Mouse (Mus musculus): ENCODE measurements around the gene Psmb6. TPM values are rescaled to one million over a fixed set of nuclear protein-coding genes. Genes with fewer than 3 reads are reported as not detected.
A peak's percentile ranks its signal among the peaks of the same experiment; 100 is the strongest.
"Not testable (repeated sequence)": the region's sequence is repeated elsewhere in the genome, so short reads cannot be mapped to it uniquely, and the experiment has no call there.

Gene Psmb6
- polyA plus RNA-seq, 1 experiment from 2014 or later, result 1,160 TPM

DNA sequence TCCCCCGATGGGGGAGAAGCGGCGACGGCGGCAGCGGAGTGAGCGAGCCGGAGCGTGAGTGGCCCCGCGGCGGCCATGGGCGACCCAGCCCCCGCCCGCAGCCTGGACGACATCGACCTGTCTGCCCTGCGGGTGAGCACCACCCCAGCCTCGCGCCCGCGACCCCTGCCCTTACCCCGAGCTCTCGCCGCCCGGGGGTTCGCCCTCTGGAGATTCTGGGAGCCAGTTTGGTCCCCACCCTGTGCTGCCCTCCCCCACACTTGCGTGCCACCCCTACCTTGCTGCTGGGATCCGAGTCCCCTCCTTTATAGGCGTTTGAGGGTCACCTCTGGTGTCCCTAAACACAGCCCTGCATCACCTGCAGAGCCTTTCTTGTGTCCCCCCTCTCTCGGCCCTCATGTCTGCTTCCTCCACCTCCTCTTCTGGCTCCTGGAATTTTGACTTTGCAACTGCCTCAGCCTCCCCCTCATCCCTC is 37.9 kb downstream of the Psmb6 start:
- no peaks in the 10 kb centered on the region for H3K9me3 ChIP-seq
- peaks cover 57% of the 10 kb centered on the region for H3K4me1 ChIP-seq (replicated peaks)
- peak overlapping the region; percentile 95 for H3K27ac ChIP-seq
- H3K36me3 ChIP-seq, result peaks cover 4% of the 10 kb centered on the region; the same call in 1 of the 2 replicates
- WGBS, result 2% methylated on average over 31 of the region's 31 CpGs
- DNase-seq (ENCODE audit: low spot score), result peak; percentile 41
- H3K27me3 ChIP-seq (ENCODE audit: insufficient read depth, poor library complexity, severe bottlenecking), result no peaks in the 10 kb centered on the region
- H3K4me3 ChIP-seq, result peak overlapping the region; percentile 93

DNA sequence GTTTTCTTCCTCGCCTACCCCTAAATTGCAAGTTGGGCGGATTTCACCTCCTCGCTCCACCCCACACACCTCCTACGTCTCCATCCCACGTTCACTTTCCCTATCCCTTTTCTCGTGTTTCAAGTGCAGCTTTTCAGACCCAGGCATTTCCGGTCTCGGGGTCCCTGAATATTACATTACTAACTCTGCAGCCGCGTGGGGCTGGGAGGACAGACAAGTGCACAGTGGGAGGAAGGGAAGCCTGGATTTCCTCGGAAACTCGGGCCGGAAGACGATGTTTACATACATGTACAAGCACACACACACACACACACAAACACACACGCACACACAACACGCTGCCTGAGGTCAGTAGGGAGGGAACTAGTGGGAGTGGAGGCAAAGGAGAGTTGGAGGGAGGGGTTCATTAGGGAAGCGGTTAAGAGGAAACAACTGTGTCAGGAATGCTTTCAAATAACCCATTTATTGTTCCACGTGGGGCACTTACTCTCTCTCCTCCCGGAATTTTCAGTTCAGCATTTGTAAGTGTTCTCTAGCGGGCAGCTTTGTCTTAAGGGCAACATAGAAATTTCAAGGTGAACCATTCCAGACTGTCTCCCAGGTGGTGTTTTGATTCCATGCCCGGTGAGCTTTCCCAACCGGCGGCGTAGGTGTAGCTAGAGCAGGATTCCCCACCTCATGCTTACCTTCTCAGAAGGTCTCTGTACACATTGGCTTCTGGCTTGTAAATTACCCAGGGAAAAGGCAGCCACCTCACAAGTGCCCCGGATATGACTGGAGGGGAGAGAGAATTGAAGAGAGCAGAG is 38.5 kb downstream of the Psmb6 start:
- 3% methylated on average over 25 of the region's 25 CpGs for WGBS
- peaks cover 57% of the 10 kb centered on the region for H3K4me1 ChIP-seq (replicated peaks)
- DNase-seq (ENCODE audit: low spot score), result peak; percentile 49
- H3K27me3 ChIP-seq (ENCODE audit: insufficient read depth, poor library complexity, severe bottlenecking), result no peaks in the 10 kb centered on the region
- H3K4me3 ChIP-seq, result peak overlapping the region; percentile 93
- H3K27ac ChIP-seq, result peak overlapping the region; percentile 95
- no peaks in the 10 kb centered on the region for H3K9me3 ChIP-seq
- H3K36me3 ChIP-seq, result peaks cover 9% of the 10 kb centered on the region; the same call in 1 of the 2 replicates

- Histone ChIP-seq H3K4me1 (replicated peaks) (peaks cover 57% of the 10 kb centered on the region), H3K36me3 (peaks cover 9% of the 10 kb centered on the region; the same call in 1 of the 2 replicates), H3K4me3 (peak overlapping the region; percentile 93), H3K27ac (no peak overlapping the region; the same call in 1 of the 2 replicates), H3K9me3 (no peaks in the 10 kb centered on the region), H3K27me3 (ENCODE audit: insufficient read depth, poor library complexity, severe bottlenecking) (no peaks in the 10 kb centered on the region)
- WGBS, result 53% methylated on average over 4 of the region's 4 CpGs
- no peak for DNase-seq (ENCODE audit: low spot score)
These were observed 39.2 kb downstream of the Psmb6 start for GRCm38 (mm10) chr11:70564276-70564873.

GRCm38 (mm10) chr11:70566586-70566985 is 41.4 kb downstream of the Psmb6 start:
- H3K4me3 ChIP-seq, result no peak overlapping the region
- H3K36me3 ChIP-seq, result peaks cover 9% of the 10 kb centered on the region; the same call in 1 of the 2 replicates
- 77% methylated on average over 7 of the region's 7 CpGs for whole genome bisulfite sequencing
- no peaks in the 10 kb centered on the region for H3K9me3 ChIP-seq
- no peak for DNase-seq (ENCODE audit: low spot score)
- H3K4me1 ChIP-seq (replicated peaks), result peaks cover 58% of the 10 kb centered on the region
- no peaks in the 10 kb centered on the region for H3K27me3 ChIP-seq (ENCODE audit: insufficient read depth, poor library complexity, severe bottlenecking)
- H3K27ac ChIP-seq, result no peak overlapping the region

GRCm38 (mm10) chr11:70570614-70571013 is 45.4 kb downstream of the Psmb6 start:
- not testable (repeated sequence) for H3K4me3 ChIP-seq; H3K36me3 ChIP-seq; H3K27me3 ChIP-seq (ENCODE audit: insufficient read depth, poor library complexity, severe bottlenecking); H3K9me3 ChIP-seq; H3K27ac ChIP-seq; DNase-seq (ENCODE audit: low spot score)
- 92% methylated on average over 1 of the region's 1 CpGs for WGBS
- peaks cover 37% of the 10 kb centered on the region for H3K4me1 ChIP-seq (replicated peaks)

- no peak overlapping the region for H3K4me3 ChIP-seq
- H3K27ac ChIP-seq, result no peak overlapping the region
- H3K4me1 ChIP-seq (replicated peaks), result peaks cover 27% of the 10 kb centered on the region
- no peaks in the 10 kb centered on the region for H3K9me3 ChIP-seq
- WGBS, result 85% methylated on average over 1 of the region's 1 CpGs
- no peaks in the 10 kb centered on the region for H3K27me3 ChIP-seq (ENCODE audit: insufficient read depth, poor library complexity, severe bottlenecking)
- DNase-seq (ENCODE audit: low spot score), result no peak
- peaks cover 9% of the 10 kb centered on the region; the same call in 1 of the 2 replicates for H3K36me3 ChIP-seq
These were observed 46.5 kb downstream of the Psmb6 start for GRCm38 (mm10) chr11:70571641-70572040.

- WGBS, result 65% methylated on average over 5 of the region's 5 CpGs
- H3K4me3 ChIP-seq, result no peak overlapping the region
- no peak for DNase-seq (ENCODE audit: low spot score)
- no peaks in the 10 kb centered on the region for H3K27me3 ChIP-seq (ENCODE audit: insufficient read depth, poor library complexity, severe bottlenecking)
- no peak overlapping the region for H3K27ac ChIP-seq
- H3K36me3 ChIP-seq, result peaks cover 9% of the 10 kb centered on the region; the same call in 1 of the 2 replicates
- H3K4me1 ChIP-seq (replicated peaks), result peaks cover 20% of the 10 kb centered on the region; the same call in 1 of the 2 replicates
- no peaks in the 10 kb centered on the region for H3K9me3 ChIP-seq
These were observed 47.3 kb downstream of the Psmb6 start for GRCm38 (mm10) chr11:70572348-70572902.

- WGBS, result 78% methylated on average over 6 of the region's 6 CpGs
- peaks cover 24% of the 10 kb centered on the region; the same call in 1 of the 2 replicates for H3K4me1 ChIP-seq (replicated peaks)
- H3K27me3 ChIP-seq (ENCODE audit: insufficient read depth, poor library complexity, severe bottlenecking), result no peaks in the 10 kb centered on the region
- peak overlapping the region; percentile 56; the same call in 1 of the 2 replicates for H3K27ac ChIP-seq
- H3K36me3 ChIP-seq, result no peaks in the 10 kb centered on the region
- no peak overlapping the region for H3K4me3 ChIP-seq
- H3K9me3 ChIP-seq, result no peaks in the 10 kb centered on the region
- no peak for DNase-seq (ENCODE audit: low spot score)
These were observed 48.7 kb downstream of the Psmb6 start for GRCm38 (mm10) chr11:70573872-70574271.

GRCm38 (mm10) chr11:70577201-70577600 is 52.0 kb downstream of the Psmb6 start:
- DNase-seq (ENCODE audit: low spot score), result no peak
- Histone ChIP-seq H3K36me3 (no peaks in the 10 kb centered on the region), H3K9me3 (no peaks in the 10 kb centered on the region), H3K4me1 (replicated peaks) (peaks cover 30% of the 10 kb centered on the region), H3K27me3 (ENCODE audit: insufficient read depth, poor library complexity, severe bottlenecking) (no peaks in the 10 kb centered on the region), H3K4me3 (no peak overlapping the region), H3K27ac (no peak overlapping the region)
- 89% methylated on average over 3 of the region's 3 CpGs for whole genome bisulfite sequencing

Other genes with a start within 250 kb of the Psmb6 start
- gene Alox12e, start 202.7 kb upstream of the Psmb6 start, polyA plus RNA-seq (2016; fragmentation: Nextera tagmentation; extraction: Ambion mirVana), result not detected in 2 replicates
- gene Alox15, start 173.3 kb upstream of the Psmb6 start, polyA plus RNA-seq (2016; fragmentation: Nextera tagmentation; extraction: Ambion mirVana), result 0.06 and 0.16 TPM in 2 replicates
- gene Pelp1, start 115.3 kb upstream of the Psmb6 start, polyA plus RNA-seq (2016; fragmentation: Nextera tagmentation; extraction: Ambion mirVana), result 50.6 and 53.0 TPM in 2 replicates
- gene Arrb2, start 92.7 kb upstream of the Psmb6 start, polyA plus RNA-seq (2016; fragmentation: Nextera tagmentation; extraction: Ambion mirVana), result 31.1 and 32.7 TPM in 2 replicates
- 48.3 and 49.2 TPM in 2 replicates for gene Med11, start 73.4 kb upstream of the Psmb6 start, polyA plus RNA-seq (2016; fragmentation: Nextera tagmentation; extraction: Ambion mirVana)
- gene Zmynd15, start 65.9 kb upstream of the Psmb6 start, polyA plus RNA-seq (2016; fragmentation: Nextera tagmentation; extraction: Ambion mirVana), result 0.25 and 0.30 TPM in 2 replicates
- 0.31 and 0.41 TPM in 2 replicates for gene Cxcl16, start 65.4 kb upstream of the Psmb6 start, polyA plus RNA-seq (2016; fragmentation: Nextera tagmentation; extraction: Ambion mirVana)
- 0.52 TPM in 1 of 2 replicates, not detected in the other for gene Tm4sf5, start 20.1 kb upstream of the Psmb6 start, polyA plus RNA-seq (2016; fragmentation: Nextera tagmentation; extraction: Ambion mirVana)
- 0.34 TPM in 1 of 2 replicates, not detected in the other for gene Vmo1, start 10.8 kb upstream of the Psmb6 start, polyA plus RNA-seq (2016; fragmentation: Nextera tagmentation; extraction: Ambion mirVana)
- 0.35 and 0.47 TPM in 2 replicates for gene Gltpd2, start 6.2 kb upstream of the Psmb6 start, polyA plus RNA-seq (2016; fragmentation: Nextera tagmentation; extraction: Ambion mirVana)
- gene Gm40193, start 7.6 kb downstream of the Psmb6 start, polyA plus RNA-seq (2016; fragmentation: Nextera tagmentation; extraction: Ambion mirVana), result not detected in 2 replicates
- gene Pld2, start 14.7 kb downstream of the Psmb6 start, polyA plus RNA-seq (2016; fragmentation: Nextera tagmentation; extraction: Ambion mirVana), result 3.8 and 4.1 TPM in 2 replicates
- gene Mink1, start 37.5 kb downstream of the Psmb6 start, polyA plus RNA-seq (2016; fragmentation: Nextera tagmentation; extraction: Ambion mirVana), result 12.6 and 14.6 TPM in 2 replicates
- gene 4930544D05Rik, start 90.5 kb downstream of the Psmb6 start, polyA plus RNA-seq (2016; fragmentation: Nextera tagmentation; extraction: Ambion mirVana), result not detected in 2 replicates
- not detected in 2 replicates for gene Chrne, start 93.8 kb downstream of the Psmb6 start, polyA plus RNA-seq (2016; fragmentation: Nextera tagmentation; extraction: Ambion mirVana)
- gene Gp1ba, start 113.8 kb downstream of the Psmb6 start, polyA plus RNA-seq (2016; fragmentation: Nextera tagmentation; extraction: Ambion mirVana), result 0.34 and 0.80 TPM in 2 replicates
- gene Rnf167, start 121.9 kb downstream of the Psmb6 start, polyA plus RNA-seq (2016; fragmentation: Nextera tagmentation; extraction: Ambion mirVana), result 90.6 and 97.1 TPM in 2 replicates
- gene Slc25a11, start 122.1 kb downstream of the Psmb6 start, polyA plus RNA-seq (2016; fragmentation: Nextera tagmentation; extraction: Ambion mirVana), result 144 and 155 TPM in 2 replicates
- gene Pfn1, start 129.3 kb downstream of the Psmb6 start, polyA plus RNA-seq (2016; fragmentation: Nextera tagmentation; extraction: Ambion mirVana), result 1,872 and 1,874 TPM in 2 replicates
- gene Eno3, start 131.8 kb downstream of the Psmb6 start, polyA plus RNA-seq (2016; fragmentation: Nextera tagmentation; extraction: Ambion mirVana), result 39.3 and 53.3 TPM in 2 replicates
- gene Spag7, start 144.0 kb downstream of the Psmb6 start, polyA plus RNA-seq (2016; fragmentation: Nextera tagmentation; extraction: Ambion mirVana), result 185 and 191 TPM in 2 replicates
- 10.8 and 11.8 TPM in 2 replicates for gene Camta2, start 162.7 kb downstream of the Psmb6 start, polyA plus RNA-seq (2016; fragmentation: Nextera tagmentation; extraction: Ambion mirVana)
- gene Inca1, start 174.8 kb downstream of the Psmb6 start, polyA plus RNA-seq (2016; fragmentation: Nextera tagmentation; extraction: Ambion mirVana), result 0.90 and 1.1 TPM in 2 replicates
- 1.7 and 2.1 TPM in 2 replicates for gene Kif1c, start 175.2 kb downstream of the Psmb6 start, polyA plus RNA-seq (2016; fragmentation: Nextera tagmentation; extraction: Ambion mirVana)
- 7.2 and 8.1 TPM in 2 replicates for gene Zfp3, start 238.8 kb downstream of the Psmb6 start, polyA plus RNA-seq (2016; fragmentation: Nextera tagmentation; extraction: Ambion mirVana)

All from hindbrain, embryonic 10.5 days (tissue).